Mouse (Mus musculus) heart, embryonic 10.5 days (tissue): ENCODE data around the gene Sgta. TPM values are rescaled to one million over a fixed set of nuclear protein-coding genes. Genes with fewer than 3 reads are reported as not detected.

ENCODE experiments used
- microRNA-seq: library from miRNA; unstranded; fragments of <30 nt; microRNA quantifications from one replicate; pipeline ENCODE4, GENCODE M21; 2017
- polyA plus RNA-seq: library from polyadenylated mRNA; unstranded; fragments of >200 nt; fragmentation: Nextera tagmentation; extraction: Ambion mirVana; gene quantifications from 2 replicates; pipeline ENCODE4 v1.2.1, GENCODE M21; 2016

Sgta gene
- polyA plus RNA-seq, 1 experiment from 2014 or later, result 226 TPM

Small RNAs within 50 kb of the gene (microRNA-seq; reads per million reads assigned to microRNA genes)
- gene Mir5615-1 (not detected), gene Mir5615-2 (not detected)

Other genes starting within 250 kb of the Sgta start
- 7.9 and 8.8 TPM in 2 replicates for gene Jsrp1, start 246.7 kb downstream of the Sgta start, polyA plus RNA-seq
- 2,064 and 2,176 TPM in 2 replicates for gene Oaz1, start 233.5 kb downstream of the Sgta start, polyA plus RNA-seq
- gene Lingo3, start 216.1 kb downstream of the Sgta start, polyA plus RNA-seq, result 0.14 and 0.43 TPM in 2 replicates
- 200 and 266 TPM in 2 replicates for gene Lsm7, start 205.0 kb downstream of the Sgta start, polyA plus RNA-seq
- 32.1 and 34.6 TPM in 2 replicates for gene Sppl2b, start 204.9 kb downstream of the Sgta start, polyA plus RNA-seq
- gene Tmprss9, start 188.3 kb downstream of the Sgta start, polyA plus RNA-seq, result not detected in 2 replicates
- gene Timm13, start 159.2 kb downstream of the Sgta start, polyA plus RNA-seq, result 348 and 363 TPM in 2 replicates
- gene Lmnb2, start 141.9 kb downstream of the Sgta start, polyA plus RNA-seq, result 39.7 and 47.3 TPM in 2 replicates
- 17.1 and 20.1 TPM in 2 replicates for gene Gadd45b, start 130.1 kb downstream of the Sgta start, polyA plus RNA-seq
- gene Gng7, start 45.2 kb downstream of the Sgta start, polyA plus RNA-seq, result 1.5 and 2.1 TPM in 2 replicates
- gene Diras1, start 34.5 kb downstream of the Sgta start, polyA plus RNA-seq, result 0.08 and 0.11 TPM in 2 replicates
- 8.9 and 10.7 TPM in 2 replicates for gene Slc39a3, start 22.8 kb downstream of the Sgta start, polyA plus RNA-seq
- 58.0 and 73.9 TPM in 2 replicates for gene Thop1, start 9.9 kb upstream of the Sgta start, polyA plus RNA-seq
- gene Creb3l3, start 38.7 kb upstream of the Sgta start, polyA plus RNA-seq, result 0.43 and 2.4 TPM in 2 replicates
- gene Map2k2, start 45.7 kb upstream of the Sgta start, polyA plus RNA-seq, result 173 and 196 TPM in 2 replicates
- gene Zbtb7a, start 75.0 kb upstream of the Sgta start, polyA plus RNA-seq, result 17.6 and 18.6 TPM in 2 replicates
- gene Pias4, start 107.7 kb upstream of the Sgta start, polyA plus RNA-seq, result 53.5 and 62.2 TPM in 2 replicates
- 447 and 460 TPM in 2 replicates for gene Eef2, start 116.5 kb upstream of the Sgta start, polyA plus RNA-seq
- 56.3 and 78.7 TPM in 2 replicates for gene Dapk3, start 122.8 kb upstream of the Sgta start, polyA plus RNA-seq
- gene 4930442H23Rik, start 123.7 kb upstream of the Sgta start, polyA plus RNA-seq, result not detected in 2 replicates
- gene Nmrk2, start 141.9 kb upstream of the Sgta start, polyA plus RNA-seq, result 2.7 and 3.8 TPM in 2 replicates
- gene Atcay, start 170.7 kb upstream of the Sgta start, polyA plus RNA-seq, result 0.28 and 0.37 TPM in 2 replicates
- 4.9 and 5.6 TPM in 2 replicates for gene Zfr2, start 173.0 kb upstream of the Sgta start, polyA plus RNA-seq
- 1.2 and 2.2 TPM in 2 replicates for gene Matk, start 192.8 kb upstream of the Sgta start, polyA plus RNA-seq
- 284 and 285 TPM in 2 replicates for gene Mrpl54, start 206.8 kb upstream of the Sgta start, polyA plus RNA-seq
- gene Apba3, start 206.8 kb upstream of the Sgta start, polyA plus RNA-seq, result 56.5 and 57.0 TPM in 2 replicates
- 1.8 and 4.4 TPM in 2 replicates for gene Tjp3, start 231.4 kb upstream of the Sgta start, polyA plus RNA-seq
- gene Pip5k1c, start 232.8 kb upstream of the Sgta start, polyA plus RNA-seq, result 42.6 and 55.9 TPM in 2 replicates